Mouse (Mus musculus) duodenum, adult 2 months (tissue): ENCODE data around the gene Fxyd3. TPM values are rescaled to one million over a fixed set of nuclear protein-coding genes. Genes with fewer than 3 reads are reported as not detected.

Experiments used
- polyA plus RNA-seq: library from polyadenylated mRNA; depleted of rRNA; stranded (reverse); fragments of >200 nt; gene quantifications from 2 replicates; pipeline ENCODE4 v1.2.3, GENCODE M21; 2012; ENCODE audit warnings: low replicate concordance; rRNA removed

Gene Fxyd3
- 18.4 and 81.6 TPM in 2 replicates for polyA plus RNA-seq

DNA sequence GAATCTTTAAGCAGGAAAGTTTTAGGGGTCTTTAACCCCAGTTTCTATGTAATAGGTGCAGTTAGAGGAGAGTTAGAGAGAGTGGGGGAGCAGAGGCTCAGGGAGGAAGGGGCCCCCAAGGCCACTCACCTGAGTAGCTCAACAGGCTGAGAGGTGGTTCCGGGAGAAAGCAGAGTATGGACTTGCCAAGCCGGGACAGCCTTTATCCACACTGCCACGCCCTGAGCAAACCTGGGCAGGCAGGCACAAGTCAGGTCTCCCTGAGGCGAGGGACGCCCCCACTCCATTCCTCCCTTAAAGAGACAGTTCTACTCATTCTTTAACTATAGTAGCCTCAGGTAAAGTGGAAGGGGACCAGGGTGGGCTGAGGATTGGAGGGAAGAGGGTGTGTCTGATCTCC is at the start of gene Fxyd3:
Gene Fxyd3 (minus strand): TSS at position 213 of the 400 bp plus-strand sequence.

DNA sequence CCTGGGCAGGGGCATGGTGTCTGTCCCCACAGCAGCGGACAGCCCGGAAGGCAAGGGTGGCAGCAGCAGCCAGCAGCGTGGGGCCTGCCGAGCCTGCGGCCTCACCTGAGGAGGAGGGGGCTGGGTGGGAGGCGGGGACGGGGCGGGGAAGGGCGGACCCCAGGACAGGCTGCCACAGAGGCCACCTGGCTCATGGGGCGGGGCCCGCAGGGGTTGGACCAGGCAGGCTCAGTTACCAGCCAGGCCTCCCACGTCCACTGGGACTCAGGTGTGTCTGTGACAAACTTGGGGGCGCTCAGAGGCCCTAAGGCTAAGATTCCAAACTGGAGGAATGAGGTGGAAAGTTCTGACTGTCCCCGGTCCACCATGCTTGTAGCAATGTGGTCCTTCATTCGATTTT is 38.7 kb upstream of the Fxyd3 start, which contains the start of gene Hpn:
Gene Hpn (minus strand): TSS at position 109 of the 400 bp plus-strand sequence.

DNA sequence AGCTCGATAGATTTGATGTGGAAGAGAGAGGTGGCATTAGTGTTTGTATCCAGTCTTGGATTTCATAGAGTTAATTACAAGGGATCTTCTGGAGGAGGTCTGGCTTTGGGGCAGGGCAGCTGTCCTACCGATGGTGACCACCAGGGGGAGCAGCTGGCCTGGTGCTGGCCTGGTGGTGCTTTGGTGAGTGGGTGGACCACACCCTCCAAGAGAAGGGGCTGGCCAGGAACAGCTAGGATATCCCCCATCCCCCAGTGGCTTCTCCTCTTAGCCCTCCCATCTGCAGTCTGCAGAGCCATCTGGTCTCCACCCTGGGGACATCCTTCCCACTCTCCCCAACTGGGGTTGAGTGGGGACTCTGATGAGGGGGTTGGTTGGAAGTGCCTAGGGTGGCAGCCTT is 17.4 kb downstream of the Fxyd3 start, which contains the start of gene Lgi4:
Gene Lgi4 (plus strand): TSS at position 235 of the 400 bp plus-strand sequence.

DNA sequence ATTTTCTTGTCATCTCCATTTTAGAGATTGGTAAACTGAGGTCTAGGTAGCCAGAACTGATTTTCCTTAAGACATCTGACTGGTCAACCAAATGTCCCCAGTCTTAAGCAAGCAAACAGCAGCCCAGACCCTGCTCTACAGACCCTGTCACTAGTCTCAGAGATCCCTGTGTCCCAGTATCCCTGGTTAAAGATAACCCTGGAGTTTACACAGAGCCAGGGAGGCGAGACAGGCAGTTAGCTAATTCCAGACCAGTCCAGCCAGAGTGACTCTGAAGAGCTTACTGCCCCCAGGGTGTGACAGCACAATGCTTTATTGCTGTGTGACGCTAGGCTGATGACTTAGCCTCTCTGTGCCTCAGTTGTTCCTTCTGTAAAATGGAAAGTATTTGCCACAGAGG is 19.4 kb downstream of the Fxyd3 start, which contains the start of gene Fxyd1:
Gene Fxyd1 (minus strand): TSS at position 129 of the 400 bp plus-strand sequence.

GRCm38 (mm10) chr7:31051321-31052021 is 25.0 kb downstream of the Fxyd3 start, which contains the start of gene Fxyd7:
TSS of gene Fxyd7 (minus strand) at chr7:31051467.

GRCm38 (mm10) chr7:31042431-31042910 is 34.0 kb downstream of the Fxyd3 start, which contains the start of gene Fxyd5:
TSS of gene Fxyd5 (minus strand) at chr7:31042481.

Other genes with a start within 250 kb of the Fxyd3 start
- gene Ffar3, start 220.5 kb downstream of the Fxyd3 start, polyA plus RNA-seq: 1.8 and 1.9 TPM in 2 replicates
- 0.26 and 0.87 TPM in 2 replicates for gene Ffar1, start 215.1 kb downstream of the Fxyd3 start, polyA plus RNA-seq
- 0.71 and 3.5 TPM in 2 replicates for gene Cd22, start 196.4 kb downstream of the Fxyd3 start, polyA plus RNA-seq
- gene Mag, start 161.8 kb downstream of the Fxyd3 start, polyA plus RNA-seq: 0.37 and 0.68 TPM in 2 replicates
- 0.68 and 13.0 TPM in 2 replicates for gene Hamp2, start 152.0 kb downstream of the Fxyd3 start, polyA plus RNA-seq
- 2.0 and 2.1 TPM in 2 replicates for gene Hamp, start 132.7 kb downstream of the Fxyd3 start, polyA plus RNA-seq
- 107 and 186 TPM in 2 replicates for gene Usf2, start 119.9 kb downstream of the Fxyd3 start, polyA plus RNA-seq
- 331 and 790 TPM in 2 replicates for gene Lsr, start 103.2 kb downstream of the Fxyd3 start, polyA plus RNA-seq
- gene Fam187b, start 102.9 kb downstream of the Fxyd3 start, polyA plus RNA-seq: 6.0 and 7.2 TPM in 2 replicates
- gene Fxyd5, start 34.2 kb downstream of the Fxyd3 start, polyA plus RNA-seq: 32.5 and 36.7 TPM in 2 replicates
- gene Fxyd7, start 25.2 kb downstream of the Fxyd3 start, polyA plus RNA-seq: 5.4 and 7.1 TPM in 2 replicates
- gene Fxyd1, start 19.5 kb downstream of the Fxyd3 start, polyA plus RNA-seq: 72.1 and 108 TPM in 2 replicates
- gene Lgi4, start 17.4 kb downstream of the Fxyd3 start, polyA plus RNA-seq: 3.1 and 4.7 TPM in 2 replicates
- gene Hpn, start 38.6 kb upstream of the Fxyd3 start, polyA plus RNA-seq: 4.8 and 38.5 TPM in 2 replicates
- 14.7 and 28.1 TPM in 2 replicates for gene Scn1b, start 50.3 kb upstream of the Fxyd3 start, polyA plus RNA-seq
- gene Gramd1a, start 79.2 kb upstream of the Fxyd3 start, polyA plus RNA-seq: 73.3 and 105 TPM in 2 replicates
- gene Scgb2b2, start 213.8 kb upstream of the Fxyd3 start, polyA plus RNA-seq: not detected in 2 replicates
- not detected in 2 replicates for gene Scgb1b2, start 215.1 kb upstream of the Fxyd3 start, polyA plus RNA-seq